Mouse (Mus musculus) lung, embryonic 14.5 days (tissue): ENCODE results near the gene Echdc3. TPM values are rescaled to one million over a fixed set of nuclear protein-coding genes. Genes with fewer than 3 reads are reported as not detected.

Experiments
- ATAC-seq: fragments of 200-750 bp; cut with Nextera tagmentation; 2 replicates; pipeline ENCODE4 v1.8.0; 2017; ENCODE audit warnings: mild to moderate bottlenecking, moderate TSS enrichment, moderate library complexity; ENCODE audit not compliant: insufficient read depth
- DNase-seq: peaks from one replicate; pipeline ENCODE4 v3.0.0-alpha.2; 2015
- H3K27ac ChIP-seq: fragments of 300-500 bp; sonication (generic); 2 replicates; pipeline ENCODE4 v1.5.1; 2014; ENCODE audit warnings: low read depth, mild to moderate bottlenecking, moderate library complexity
- H3K27me3 ChIP-seq: fragments of 300-500 bp; sonication (generic); 2 replicates; pipeline ENCODE4 v1.6.1; 2014; ENCODE audit warnings: low read length, control low read depth; ENCODE audit not compliant: insufficient read depth
- H3K36me3 ChIP-seq: fragments of 300-500 bp; sonication (generic); 2 replicates; pipeline ENCODE4 v1.6.1; 2014; ENCODE audit warnings: control low read depth; ENCODE audit not compliant: insufficient read depth
- H3K4me1 ChIP-seq: fragments of 300-500 bp; sonication (generic); 2 replicates; pipeline ENCODE4 v1.6.1; 2014; ENCODE audit warnings: antibody characterized with exemption, control low read depth; ENCODE audit not compliant: insufficient read depth
- H3K4me2 ChIP-seq: fragments of 300-500 bp; sonication (generic); 2 replicates; pipeline ENCODE4 v1.6.1; 2014; ENCODE audit warnings: mild to moderate bottlenecking
- H3K4me3 ChIP-seq: fragments of 300-500 bp; sonication (generic); 2 replicates; pipeline ENCODE4 v1.5.1; 2014; ENCODE audit warnings: low read depth, low read length
- H3K9ac ChIP-seq: fragments of 300-500 bp; sonication (generic); 2 replicates; pipeline ENCODE4 v1.6.1; 2014
- H3K9me3 ChIP-seq: fragments of 300-500 bp; sonication (generic); 2 replicates; pipeline ENCODE4 v1.6.1; 2016; ENCODE audit warnings: low read depth, low read length, control low read depth
- CTCF ChIP-seq: IDR thresholded peaks from 2 replicates; pipeline ENCODE4 v1.5.1; 2016; ENCODE audit warnings: antibody characterized with exemption, low read depth
- WGBS: fragments of 180-500 bp; shearing (Covaris S2); extraction: QIAGEN DNeasy Blood & Tissue Kit; methylation state at CpG from one replicate; pipeline ENCODE4 v1.1.7; 2014; 5-methylcytosine and 5-hydroxymethylcytosine counted together
- polyA plus RNA-seq: library from polyadenylated mRNA; unstranded; fragments of >200 nt; fragmentation: Nextera tagmentation; extraction: Ambion mirVana; gene quantifications from 2 replicates; pipeline ENCODE4 v1.2.1, GENCODE M21; 2014

Gene Echdc3
- polyA plus RNA-seq, 1 experiment from 2014 or later = 6.1 TPM

GRCm38 (mm10) chr2:6189675-6189998, 23.2 kb downstream of the Echdc3 start:
- H3K4me2 ChIP-seq = no peak overlapping the region
- WGBS = 62% methylated on average over 2 of the region's 2 CpGs
- ATAC-seq = no peak
- no peak for TF ChIP-seq CTCF
- no peaks in the 10 kb centered on the region for H3K27me3 ChIP-seq
- H3K9ac ChIP-seq = no peak overlapping the region
- no peaks in the 10 kb centered on the region for H3K9me3 ChIP-seq
- H3K4me3 ChIP-seq = no peak overlapping the region
- 0 out of 2 replicates have a peak, but pooled peaks cover 6% of the 10 kb centered on the region for H3K4me1 ChIP-seq
- no peaks in the 10 kb centered on the region for H3K36me3 ChIP-seq
- no peak overlapping the region for H3K27ac ChIP-seq
- no peak for DNase-seq

GRCm38 (mm10) chr2:6188891-6189674, 23.8 kb downstream of the Echdc3 start:
- no peaks in the 10 kb centered on the region for H3K36me3 ChIP-seq
- no peaks in the 10 kb centered on the region for H3K9me3 ChIP-seq
- WGBS = 80% methylated on average over 11 of the region's 11 CpGs
- no peak overlapping the region for H3K4me2 ChIP-seq
- ATAC-seq (no peak), DNase-seq (no peak)
- H3K9ac ChIP-seq = no peak overlapping the region
- H3K4me1 ChIP-seq = 0 out of 2 replicates have a peak, but pooled peaks cover 6% of the 10 kb centered on the region
- no peak for TF ChIP-seq CTCF
- H3K4me3 ChIP-seq = no peak overlapping the region
- H3K27me3 ChIP-seq = no peaks in the 10 kb centered on the region
- no peak overlapping the region for H3K27ac ChIP-seq

GRCm38 (mm10) chr2:6187418-6187817, 25.4 kb downstream of the Echdc3 start:
- no peaks in the 10 kb centered on the region for H3K27me3 ChIP-seq
- no peak overlapping the region for H3K27ac ChIP-seq
- no peaks in the 10 kb centered on the region for H3K9me3 ChIP-seq
- no peaks in the 10 kb centered on the region for H3K4me1 ChIP-seq
- H3K4me2 ChIP-seq = no peak overlapping the region
- TF ChIP-seq CTCF = no peak
- H3K36me3 ChIP-seq = no peaks in the 10 kb centered on the region
- no peak overlapping the region for H3K9ac ChIP-seq
- DNase-seq (no peak), ATAC-seq (no peak)
- 69% methylated on average over 11 of the region's 11 CpGs for WGBS
- H3K4me3 ChIP-seq = no peak overlapping the region

GRCm38 (mm10) chr2:6186913-6187312, 25.9 kb downstream of the Echdc3 start:
- DNase-seq (no peak), ATAC-seq (no peak)
- Histone ChIP-seq H3K4me2 (no peak overlapping the region), H3K9me3 (no peaks in the 10 kb centered on the region), H3K9ac (no peak overlapping the region), H3K27me3 (no peaks in the 10 kb centered on the region), H3K4me1 (no peaks in the 10 kb centered on the region), H3K36me3 (no peaks in the 10 kb centered on the region), H3K4me3 (no peak overlapping the region), H3K27ac (no peak overlapping the region)
- 36% methylated on average over 4 of the region's 4 CpGs for WGBS
- no peak for TF ChIP-seq CTCF

DNA sequence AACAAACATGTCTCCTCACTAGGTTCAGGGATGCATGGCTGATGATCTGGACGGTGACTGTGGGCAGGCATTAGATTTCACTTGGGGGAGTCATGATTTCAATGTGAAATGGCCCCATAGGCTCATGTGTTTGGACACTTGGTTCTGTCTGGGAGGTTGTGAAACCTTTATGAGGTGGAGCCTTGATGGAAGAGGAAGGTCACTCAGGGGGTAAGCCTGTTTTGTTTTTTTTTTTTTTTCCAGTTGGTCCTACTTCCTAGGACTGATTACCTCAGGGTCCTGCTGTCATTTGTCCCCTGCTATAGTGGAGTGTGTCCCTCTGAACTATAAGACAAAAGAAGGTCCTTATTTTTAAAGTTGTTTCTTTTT, 33.1 kb downstream of the Echdc3 start:
- Histone ChIP-seq H3K27me3 (no peaks in the 10 kb centered on the region), H3K4me3 (no peak overlapping the region), H3K9ac (no peak overlapping the region), H3K36me3 (no peaks in the 10 kb centered on the region), H3K27ac (no peak overlapping the region), H3K4me1 (no peaks in the 10 kb centered on the region), H3K9me3 (no peaks in the 10 kb centered on the region), H3K4me2 (no peak overlapping the region)
- no peak for TF ChIP-seq CTCF
- WGBS = 78% methylated on average over 1 of the region's 1 CpGs
- DNase-seq (no peak), ATAC-seq (no peak)

- ATAC-seq (no peak), DNase-seq (no peak)
- H3K9ac ChIP-seq = no peak overlapping the region
- H3K36me3 ChIP-seq = no peaks in the 10 kb centered on the region
- 66% methylated on average over 16 of the region's 16 CpGs for WGBS
- H3K27me3 ChIP-seq = no peaks in the 10 kb centered on the region
- H3K4me1 ChIP-seq = no peaks in the 10 kb centered on the region
- TF ChIP-seq CTCF = no peak
- H3K4me3 ChIP-seq = no peak overlapping the region
- no peak overlapping the region for H3K4me2 ChIP-seq
- H3K9me3 ChIP-seq = no peaks in the 10 kb centered on the region
- H3K27ac ChIP-seq = no peak overlapping the region
These were observed 33.7 kb downstream of the Echdc3 start for GRCm38 (mm10) chr2:6178901-6179748.

GRCm38 (mm10) chr2:6173013-6173412, 39.8 kb downstream of the Echdc3 start:
- no peaks in the 10 kb centered on the region for H3K36me3 ChIP-seq
- no peak for TF ChIP-seq CTCF
- no peak overlapping the region for H3K9ac ChIP-seq
- WGBS = 69% methylated on average over 3 of the region's 3 CpGs
- ATAC-seq = no peak
- H3K27me3 ChIP-seq = no peaks in the 10 kb centered on the region
- DNase-seq = no peak
- H3K4me3 ChIP-seq = no peak overlapping the region
- no peaks in the 10 kb centered on the region for H3K4me1 ChIP-seq
- H3K9me3 ChIP-seq = no peaks in the 10 kb centered on the region
- no peak overlapping the region for H3K4me2 ChIP-seq
- H3K27ac ChIP-seq = no peak overlapping the region
